Mouse (Mus musculus) cerebellum, adult 2 months (tissue): ENCODE results near the gene Vmn2r50. TPM values are rescaled to one million over a fixed set of nuclear protein-coding genes. Genes with fewer than 3 reads are reported as not detected.
"Not testable (repeated sequence)": the region's sequence is repeated elsewhere in the genome, so short reads cannot be mapped to it uniquely, and the experiment has no call there.

Experiments
- DNase-seq, 2 experiments: peaks; one replicate each; pipeline ENCODE4 v3.0.0; 2021
- H3K27ac ChIP-seq: fragments of 200-500 bp; 2 replicates; pipeline ENCODE4 v1.5.1; 2012; ENCODE audit warnings: low read length, control low read depth, inconsistent platforms; ENCODE audit not compliant: insufficient read depth
- H3K27me3 ChIP-seq: fragments of 200-500 bp; 2 replicates; pipeline ENCODE4 v1.6.1; 2012; ENCODE audit warnings: inconsistent platforms, mild to moderate bottlenecking, low read length, moderate library complexity; ENCODE audit not compliant: control insufficient read depth, insufficient read depth
- H3K4me1 ChIP-seq: fragments of 200-500 bp; 2 replicates; pipeline ENCODE4 v1.6.1; 2011; ENCODE audit warnings: low read length; ENCODE audit not compliant: control insufficient read depth, insufficient read depth
- H3K4me3 ChIP-seq: fragments of 200-500 bp; replicated peaks from 2 replicates; pipeline ENCODE3; 2011; ENCODE audit warnings: mild to moderate bottlenecking, low read depth, low read length, control low read depth; ENCODE audit not compliant: insufficient read depth
- WGBS: fragments of 180-500 bp; shearing (Covaris S2); methylation state at CpG from one replicate; pipeline ENCODE4 v1.1.7; 2018; 5-methylcytosine and 5-hydroxymethylcytosine counted together
- polyA plus RNA-seq: library from polyadenylated mRNA; depleted of rRNA; stranded (reverse); fragments of >200 nt; gene quantifications from 2 replicates; pipeline ENCODE4 v1.2.3, GENCODE M21; 2012; rRNA removed

Gene Vmn2r50
- not detected in 2 replicates for polyA plus RNA-seq

DNA sequence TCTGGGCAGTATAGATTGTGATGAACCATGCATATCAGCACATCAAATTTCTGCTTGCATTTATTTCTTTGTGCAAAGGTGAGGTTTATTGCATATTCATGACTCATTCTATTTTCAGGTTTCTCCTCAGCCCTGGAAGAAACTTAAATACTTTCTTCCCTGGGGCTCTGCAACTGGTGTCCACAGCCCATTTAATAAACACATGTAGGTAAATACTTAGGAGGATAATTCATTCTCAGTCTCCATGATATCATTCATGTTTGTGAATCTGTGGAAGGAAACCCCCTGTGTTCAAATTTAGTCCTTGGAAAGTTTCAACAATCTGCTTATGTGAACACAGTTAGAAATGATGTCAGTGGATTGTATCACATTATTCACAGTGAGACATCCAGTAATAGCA lies at the start of gene Vmn2r50:
Gene Vmn2r50, minus strand, starts transcription at position 101 of the 400 bp plus-strand sequence.
- not testable (repeated sequence) for H3K4me3 ChIP-seq, DNase-seq, H3K27ac ChIP-seq, H3K4me1 ChIP-seq, H3K27me3 ChIP-seq

DNA sequence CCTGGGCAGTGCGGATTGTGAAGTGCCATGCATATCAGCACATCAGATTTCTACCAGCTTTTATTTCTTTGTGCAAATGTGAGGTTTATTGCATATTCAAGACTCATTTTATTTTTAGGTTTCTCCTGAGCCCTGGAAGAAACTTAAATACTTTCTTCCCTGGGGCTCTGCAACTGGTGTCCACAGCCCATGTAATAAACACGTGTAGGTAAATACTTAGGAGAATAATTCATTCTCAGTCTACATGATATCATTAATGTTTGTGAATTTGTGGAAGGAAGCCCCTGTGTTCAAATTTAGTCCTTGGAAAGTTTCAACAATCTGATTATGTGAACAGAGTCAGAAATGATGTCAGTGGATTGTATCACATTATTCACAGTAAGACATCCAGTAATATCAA lies 60.9 kb downstream of the Vmn2r50 start, which contains the start of gene Vmn2r49:
Gene Vmn2r49, minus strand, starts transcription at position 101 of the 400 bp plus-strand sequence.
- DNase-seq, H3K4me3 ChIP-seq, H3K27ac ChIP-seq, H3K27me3 ChIP-seq, H3K4me1 ChIP-seq: not testable (repeated sequence)
- WGBS = 32% methylated on average over 2 of the region's 2 CpGs

Other genes with a start within 250 kb of the Vmn2r50 start
- gene Vmn2r47, start 212.0 kb downstream of the Vmn2r50 start, polyA plus RNA-seq = not detected in 2 replicates
- not detected in 2 replicates for gene Vmn2r48, start 99.7 kb downstream of the Vmn2r50 start, polyA plus RNA-seq
- gene Vmn2r49, start 61.0 kb downstream of the Vmn2r50 start, polyA plus RNA-seq = not detected in 2 replicates
- gene Vmn2r51, start 52.4 kb upstream of the Vmn2r50 start, polyA plus RNA-seq = not detected in 2 replicates
- gene Vmn2r52, start 123.3 kb upstream of the Vmn2r50 start, polyA plus RNA-seq = not detected in 2 replicates
- not detected in 2 replicates for gene Vmn1r66, start 224.7 kb upstream of the Vmn2r50 start, polyA plus RNA-seq